Mouse (Mus musculus): ENCODE data around the gene Ppp4r4. TPM values are rescaled to one million over a fixed set of nuclear protein-coding genes. Genes with fewer than 3 reads are reported as not detected.
A peak's percentile ranks its signal among the peaks of the same experiment; 100 is the strongest.
"Not testable (repeated sequence)": the region's sequence is repeated elsewhere in the genome, so short reads cannot be mapped to it uniquely, and the experiment has no call there.

Ppp4r4 gene
- polyA plus RNA-seq (2014; fragmentation: Nextera tagmentation; extraction: Ambion mirVana): 1.2 and 1.8 TPM in 2 replicates

DNA sequence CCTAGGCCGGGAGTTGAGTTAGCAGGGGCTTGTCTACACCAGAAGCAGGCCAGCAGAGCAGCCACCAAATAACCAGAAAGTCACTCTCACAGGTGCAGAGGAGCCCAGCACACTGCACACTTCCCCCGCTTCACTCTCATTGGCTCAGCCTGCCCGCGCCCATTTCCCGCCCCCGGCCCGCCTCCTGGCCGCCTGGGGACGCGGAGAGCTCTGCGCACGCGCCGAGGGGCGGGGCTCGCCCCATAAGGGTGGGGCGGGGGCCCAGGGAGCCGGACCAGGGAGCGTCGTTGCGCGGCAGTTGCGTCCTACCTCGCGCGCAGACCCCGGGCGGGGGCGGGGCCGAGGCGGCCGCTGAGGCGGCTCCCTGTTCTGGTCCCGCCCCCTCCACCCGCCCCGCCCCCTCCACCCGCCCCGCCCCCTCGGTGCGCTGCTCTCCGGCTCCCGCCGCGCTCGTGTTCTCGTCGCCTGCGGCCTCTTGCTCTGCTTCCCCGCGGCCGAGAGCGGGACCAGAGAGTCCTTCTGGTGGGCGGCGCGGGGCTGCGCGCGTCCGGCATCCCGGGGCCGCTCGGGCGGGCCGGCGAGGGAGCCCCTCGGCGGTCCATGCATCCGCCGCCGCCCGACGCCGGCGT is at the start of gene Ppp4r4:
TSS of gene Ppp4r4 (plus strand) at position 264 of the 629 bp plus-strand sequence.
- peaks cover 12% of the 10 kb centered on the region for H3K27me3 ChIP-seq (replicated peaks; ENCODE audit: control insufficient read depth, insufficient read depth, low read length)
- no peaks in the 10 kb centered on the region for H3K9me3 ChIP-seq (ENCODE audit: control insufficient read depth, low read length)
- DNase-seq (ENCODE audit: low spot score) (peak; percentile 91), ATAC-seq (replicated peaks; ENCODE audit: low FRiP score, low TSS enrichment, low read depth) (peak; percentile 98)
- H3K4me2 ChIP-seq (ENCODE audit: low read length): peak within 1 kb of the TSS; percentile 98
- H3K9ac ChIP-seq (ENCODE audit: low read length): peak within 1 kb of the TSS; percentile 61
- H3K27ac ChIP-seq (ENCODE audit: low read depth): no peak within 1 kb of the TSS
- peak within 1 kb of the TSS; percentile 60 for H3K4me3 ChIP-seq (ENCODE audit: low read depth, low read length)
- WGBS: under 1% methylated on average over 59 of the region's 74 CpGs
- 0 out of 2 replicates have a peak, but pooled peaks cover 6% of the 10 kb centered on the region for H3K4me1 ChIP-seq (replicated peaks; ENCODE audit: control insufficient read depth, insufficient read depth, low read length)
- H3K36me3 ChIP-seq (ENCODE audit: control insufficient read depth, insufficient read depth, low read length): no peaks in the 10 kb centered on the region

DNA sequence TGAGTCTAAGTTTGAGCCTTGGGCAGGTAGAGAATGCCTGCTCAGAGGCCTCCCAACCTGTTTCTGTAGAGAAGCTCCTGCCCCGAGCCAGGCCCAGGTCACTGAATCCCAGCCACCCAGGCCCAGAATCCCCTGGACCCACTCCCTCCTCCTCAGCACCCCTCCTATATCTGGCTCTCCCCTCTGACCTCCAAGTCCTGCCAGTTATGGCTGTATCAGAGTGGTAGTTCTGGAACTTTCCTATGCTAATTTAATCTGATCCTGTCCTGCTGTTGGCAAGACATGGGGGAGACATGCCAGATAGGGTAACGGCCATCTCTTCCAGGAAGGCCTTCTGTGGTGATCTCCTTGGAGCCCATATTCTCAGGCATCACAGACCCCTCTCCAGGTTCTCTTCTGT is 49.3 kb upstream of the Ppp4r4 start:
- no peak overlapping the region for H3K27ac ChIP-seq (ENCODE audit: low read depth)
- no peak for DNase-seq (ENCODE audit: low spot score)
- H3K36me3 ChIP-seq (ENCODE audit: control insufficient read depth, insufficient read depth, low read length): no peaks in the 10 kb centered on the region
- H3K4me3 ChIP-seq (ENCODE audit: low read depth, low read length): no peak overlapping the region
- H3K27me3 ChIP-seq (replicated peaks; ENCODE audit: control insufficient read depth, insufficient read depth, low read length): no peaks in the 10 kb centered on the region
- H3K9ac ChIP-seq (ENCODE audit: low read length): no peak overlapping the region
- H3K4me2 ChIP-seq (ENCODE audit: low read length): no peak overlapping the region
- no peaks in the 10 kb centered on the region for H3K4me1 ChIP-seq (replicated peaks; ENCODE audit: control insufficient read depth, insufficient read depth, low read length)
- H3K9me3 ChIP-seq (ENCODE audit: control insufficient read depth, low read length): no peaks in the 10 kb centered on the region
- ATAC-seq (replicated peaks; ENCODE audit: low FRiP score, low TSS enrichment, low read depth): no peak
- WGBS: 82% methylated on average over 2 of the region's 2 CpGs

GRCm38 (mm10) chr12:103484200-103484972 is 47.7 kb upstream of the Ppp4r4 start:
- H3K36me3 ChIP-seq (ENCODE audit: control insufficient read depth, insufficient read depth, low read length); DNase-seq (ENCODE audit: low spot score); H3K4me2 ChIP-seq (ENCODE audit: low read length); H3K9ac ChIP-seq (ENCODE audit: low read length); H3K4me1 ChIP-seq (replicated peaks; ENCODE audit: control insufficient read depth, insufficient read depth, low read length); H3K4me3 ChIP-seq (ENCODE audit: low read depth, low read length); H3K27me3 ChIP-seq (replicated peaks; ENCODE audit: control insufficient read depth, insufficient read depth, low read length); ATAC-seq (replicated peaks; ENCODE audit: low FRiP score, low TSS enrichment, low read depth); H3K27ac ChIP-seq (ENCODE audit: low read depth); H3K9me3 ChIP-seq (ENCODE audit: control insufficient read depth, low read length): not testable (repeated sequence)
- 66% methylated on average over 9 of the region's 9 CpGs for WGBS

DNA sequence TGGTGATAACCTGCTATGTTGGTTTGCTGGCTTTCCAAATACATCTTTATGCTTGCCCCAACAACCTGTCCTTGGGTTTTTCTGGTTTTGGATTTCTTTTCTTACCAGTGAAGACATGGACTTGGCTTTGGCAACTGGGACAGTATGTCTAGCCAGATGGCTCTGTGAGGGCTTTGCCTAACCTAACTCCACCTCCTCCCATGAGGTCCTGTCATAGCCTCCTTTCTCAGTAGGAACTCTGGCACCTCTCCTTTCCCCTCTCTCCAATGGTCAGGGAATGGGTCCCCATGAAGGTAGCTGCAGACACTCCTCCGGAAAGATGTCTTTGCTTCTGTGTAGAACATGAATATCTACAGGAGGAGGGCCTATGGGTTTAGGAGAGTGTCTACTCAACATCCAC is 45.4 kb upstream of the Ppp4r4 start:
- H3K36me3 ChIP-seq (ENCODE audit: control insufficient read depth, insufficient read depth, low read length): no peaks in the 10 kb centered on the region
- no peak overlapping the region for H3K9ac ChIP-seq (ENCODE audit: low read length)
- H3K4me1 ChIP-seq (replicated peaks; ENCODE audit: control insufficient read depth, insufficient read depth, low read length): no peaks in the 10 kb centered on the region
- no peak overlapping the region for H3K4me3 ChIP-seq (ENCODE audit: low read depth, low read length)
- no peak overlapping the region for H3K4me2 ChIP-seq (ENCODE audit: low read length)
- no peaks in the 10 kb centered on the region for H3K27me3 ChIP-seq (replicated peaks; ENCODE audit: control insufficient read depth, insufficient read depth, low read length)
- no peak for DNase-seq (ENCODE audit: low spot score)
- WGBS: 72% methylated on average over 1 of the region's 1 CpGs
- no peaks in the 10 kb centered on the region for H3K9me3 ChIP-seq (ENCODE audit: control insufficient read depth, low read length)
- no peak overlapping the region for H3K27ac ChIP-seq (ENCODE audit: low read depth)
- ATAC-seq (replicated peaks; ENCODE audit: low FRiP score, low TSS enrichment, low read depth): no peak

GRCm38 (mm10) chr12:103487276-103487675 is 44.8 kb upstream of the Ppp4r4 start:
- Histone ChIP-seq H3K4me1 (replicated peaks; ENCODE audit: control insufficient read depth, insufficient read depth, low read length) (no peaks in the 10 kb centered on the region), H3K36me3 (ENCODE audit: control insufficient read depth, insufficient read depth, low read length) (no peaks in the 10 kb centered on the region), H3K4me3 (ENCODE audit: low read depth, low read length) (no peak overlapping the region), H3K27ac (ENCODE audit: low read depth) (no peak overlapping the region), H3K4me2 (ENCODE audit: low read length) (no peak overlapping the region), H3K9ac (ENCODE audit: low read length) (no peak overlapping the region), H3K9me3 (ENCODE audit: control insufficient read depth, low read length) (no peaks in the 10 kb centered on the region), H3K27me3 (replicated peaks; ENCODE audit: control insufficient read depth, insufficient read depth, low read length) (no peaks in the 10 kb centered on the region)
- DNase-seq (ENCODE audit: low spot score) (no peak), ATAC-seq (replicated peaks; ENCODE audit: low FRiP score, low TSS enrichment, low read depth) (no peak)
- WGBS: 61% methylated on average over 4 of the region's 4 CpGs

GRCm38 (mm10) chr12:103487750-103488149 is 44.3 kb upstream of the Ppp4r4 start:
- no peak for ATAC-seq (replicated peaks; ENCODE audit: low FRiP score, low TSS enrichment, low read depth)
- no peaks in the 10 kb centered on the region for H3K4me1 ChIP-seq (replicated peaks; ENCODE audit: control insufficient read depth, insufficient read depth, low read length)
- no peaks in the 10 kb centered on the region for H3K27me3 ChIP-seq (replicated peaks; ENCODE audit: control insufficient read depth, insufficient read depth, low read length)
- no peak overlapping the region for H3K4me2 ChIP-seq (ENCODE audit: low read length)
- no peak overlapping the region for H3K9ac ChIP-seq (ENCODE audit: low read length)
- WGBS: 66% methylated on average over 2 of the region's 2 CpGs
- no peak overlapping the region for H3K27ac ChIP-seq (ENCODE audit: low read depth)
- no peak for DNase-seq (ENCODE audit: low spot score)
- no peak overlapping the region for H3K4me3 ChIP-seq (ENCODE audit: low read depth, low read length)
- H3K9me3 ChIP-seq (ENCODE audit: control insufficient read depth, low read length): no peaks in the 10 kb centered on the region
- H3K36me3 ChIP-seq (ENCODE audit: control insufficient read depth, insufficient read depth, low read length): no peaks in the 10 kb centered on the region

- Histone ChIP-seq H3K9me3 (ENCODE audit: control insufficient read depth, low read length) (no peaks in the 10 kb centered on the region), H3K9ac (ENCODE audit: low read length) (no peak overlapping the region)
- no peak for DNase-seq (ENCODE audit: low spot score)
Measured at GRCm38 (mm10) chr12:103491091-103491730, 40.9 kb upstream of the Ppp4r4 start.

GRCm38 (mm10) chr12:103492767-103493166 is 39.3 kb upstream of the Ppp4r4 start:
- no peaks in the 10 kb centered on the region for H3K4me1 ChIP-seq (replicated peaks; ENCODE audit: control insufficient read depth, insufficient read depth, low read length)
- no peaks in the 10 kb centered on the region for H3K36me3 ChIP-seq (ENCODE audit: control insufficient read depth, insufficient read depth, low read length)
- no peaks in the 10 kb centered on the region for H3K9me3 ChIP-seq (ENCODE audit: control insufficient read depth, low read length)
- H3K4me2 ChIP-seq (ENCODE audit: low read length): no peak overlapping the region
- DNase-seq (ENCODE audit: low spot score) (peak; percentile 85), ATAC-seq (replicated peaks; ENCODE audit: low FRiP score, low TSS enrichment, low read depth) (peak; percentile 33; the same call in 1 of the 2 replicates)
- H3K27ac ChIP-seq (ENCODE audit: low read depth): no peak overlapping the region
- no peaks in the 10 kb centered on the region for H3K27me3 ChIP-seq (replicated peaks; ENCODE audit: control insufficient read depth, insufficient read depth, low read length)
- H3K9ac ChIP-seq (ENCODE audit: low read length): no peak overlapping the region
- H3K4me3 ChIP-seq (ENCODE audit: low read depth, low read length): no peak overlapping the region
- WGBS: 35% methylated on average over 5 of the region's 5 CpGs

More at GRCm38 (mm10) chr12:103491091-103491730, 40.9 kb upstream of the Ppp4r4 start:
- H3K27me3 ChIP-seq (replicated peaks; ENCODE audit: control insufficient read depth, insufficient read depth, low read length): no peaks in the 10 kb centered on the region
- no peak overlapping the region for H3K4me2 ChIP-seq (ENCODE audit: low read length)
- no peaks in the 10 kb centered on the region for H3K4me1 ChIP-seq (replicated peaks; ENCODE audit: control insufficient read depth, insufficient read depth, low read length)
- H3K36me3 ChIP-seq (ENCODE audit: control insufficient read depth, insufficient read depth, low read length): no peaks in the 10 kb centered on the region
- 74% methylated on average over 3 of the region's 3 CpGs for WGBS
- no peak overlapping the region for H3K4me3 ChIP-seq (ENCODE audit: low read depth, low read length)
- no peak for ATAC-seq (replicated peaks; ENCODE audit: low FRiP score, low TSS enrichment, low read depth)
- no peak overlapping the region for H3K27ac ChIP-seq (ENCODE audit: low read depth)
